Mouse (Mus musculus) forebrain, embryonic 11.5 days (tissue): ENCODE data around the gene Fuca1. TPM values are rescaled to one million over a fixed set of nuclear protein-coding genes. Genes with fewer than 3 reads are reported as not detected.

Experiments
- ATAC-seq: fragments of 200-750 bp; cut with Nextera tagmentation; replicated peaks from 2 replicates; pipeline ENCODE4 v1.8.0; 2017; ENCODE audit warnings: moderate TSS enrichment; ENCODE audit not compliant: low FRiP score
- DNase-seq: peaks from one replicate; pipeline ENCODE4 v3.0.0-alpha.2; 2017; ENCODE audit warnings: low spot score
- H3K27ac ChIP-seq: fragments of 300-500 bp; sonication (generic); 2 replicates; pipeline ENCODE4 v1.5.1; 2014; ENCODE audit warnings: low read depth, low read length
- H3K27me3 ChIP-seq: fragments of 300-500 bp; sonication (generic); 2 replicates; pipeline ENCODE4 v1.6.1; 2014; ENCODE audit warnings: mild to moderate bottlenecking, low read length, mixed read lengths; ENCODE audit not compliant: control insufficient read depth, insufficient read depth
- H3K36me3 ChIP-seq: fragments of 300-500 bp; sonication (generic); 2 replicates; pipeline ENCODE4 v1.6.1; 2014; ENCODE audit warnings: mild to moderate bottlenecking, low read length, moderate library complexity, mixed read lengths; ENCODE audit not compliant: control insufficient read depth, insufficient read depth
- H3K4me1 ChIP-seq: fragments of 300-500 bp; sonication (generic); replicated peaks from 2 replicates; pipeline ENCODE4 v1.6.1; 2014; ENCODE audit warnings: low read length, mixed read lengths; ENCODE audit not compliant: control insufficient read depth, insufficient read depth
- H3K4me2 ChIP-seq: fragments of 300-500 bp; sonication (generic); 2 replicates; pipeline ENCODE4 v1.6.1; 2014; ENCODE audit warnings: low read depth, mild to moderate bottlenecking, low read length, moderate library complexity, mixed read lengths; ENCODE audit not compliant: severe bottlenecking
- H3K4me3 ChIP-seq: fragments of 300-500 bp; sonication (generic); 2 replicates; pipeline ENCODE4 v1.5.1; 2014; ENCODE audit warnings: low read depth, low read length
- H3K9ac ChIP-seq: fragments of 300-500 bp; sonication (generic); 2 replicates; pipeline ENCODE4 v1.6.1; 2014; ENCODE audit warnings: low read length
- H3K9me3 ChIP-seq: fragments of 300-500 bp; sonication (generic); 2 replicates; pipeline ENCODE4 v1.6.1; 2016; ENCODE audit warnings: low read length, mixed read lengths; ENCODE audit not compliant: control insufficient read depth
- WGBS: fragments of 180-500 bp; shearing (Covaris S2); extraction: QIAGEN DNeasy Blood & Tissue Kit; methylation state at CpG from one replicate; pipeline ENCODE4 v1.1.7; 2014; 5-methylcytosine and 5-hydroxymethylcytosine counted together
- polyA plus RNA-seq: library from polyadenylated mRNA; unstranded; fragments of >200 nt; fragmentation: Nextera tagmentation; extraction: Ambion mirVana; gene quantifications from 2 replicates; pipeline ENCODE4 v1.2.1, GENCODE M21; 2014

The Fuca1 gene
- polyA plus RNA-seq, 1 experiment from 2014 or later: 49.2 TPM

DNA sequence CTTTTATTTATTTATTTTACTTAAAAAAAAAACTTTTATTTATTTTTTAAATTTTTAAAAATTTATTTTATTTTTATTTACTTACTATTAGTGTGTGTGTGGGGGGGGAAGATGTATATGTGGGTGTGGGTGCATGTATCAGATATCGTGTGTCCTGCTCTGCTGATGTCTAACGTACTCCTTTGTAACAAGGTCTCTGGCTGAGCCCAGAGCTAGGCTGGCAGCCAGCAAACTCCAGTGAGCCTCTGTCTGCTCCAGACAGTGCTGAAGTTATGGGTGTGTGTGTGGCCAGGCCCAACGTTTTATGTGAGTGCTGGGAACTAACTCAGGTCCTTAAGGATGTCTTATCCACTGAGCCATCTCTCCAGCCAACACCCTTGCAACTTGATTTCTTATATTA, 8.4 kb upstream of the Fuca1 start:
- WGBS: 69% methylated on average over 3 of the region's 3 CpGs
- DNase-seq (no peak), ATAC-seq (no peak)
- Histone ChIP-seq H3K9me3 (no peaks in the 10 kb centered on the region), H3K9ac (no peak overlapping the region), H3K4me3 (no peak overlapping the region), H3K36me3 (no peaks in the 10 kb centered on the region), H3K27ac (no peak overlapping the region), H3K27me3 (no peaks in the 10 kb centered on the region), H3K4me1 (peaks cover 4% of the 10 kb centered on the region; the same call in 1 of the 2 replicates), H3K4me2 (no peak overlapping the region)

- Histone ChIP-seq H3K36me3 (no peaks in the 10 kb centered on the region), H3K9ac (no peak overlapping the region), H3K27ac (peak overlapping the region; percentile 37; the same call in 1 of the 2 replicates), H3K4me1 (peaks cover 4% of the 10 kb centered on the region; the same call in 1 of the 2 replicates), H3K4me3 (no peak overlapping the region), H3K9me3 (no peaks in the 10 kb centered on the region), H3K4me2 (no peak overlapping the region), H3K27me3 (no peaks in the 10 kb centered on the region)
- DNase-seq (peak; percentile 64), ATAC-seq (peak; percentile 76; the same call in 1 of the 2 replicates)
- whole genome bisulfite sequencing: 26% methylated on average over 3 of the region's 3 CpGs
Observed at GRCm38 (mm10) chr4:135912835-135913234, 7.7 kb upstream of the Fuca1 start.

GRCm38 (mm10) chr4:135913433-135913832, 7.1 kb upstream of the Fuca1 start:
- Histone ChIP-seq H3K27me3 (no peaks in the 10 kb centered on the region), H3K36me3 (no peaks in the 10 kb centered on the region), H3K4me3 (no peak overlapping the region), H3K4me1 (peaks cover 4% of the 10 kb centered on the region; the same call in 1 of the 2 replicates), H3K4me2 (no peak overlapping the region), H3K27ac (0 out of 2 replicates have a peak overlapping the region, but pooled peaks have one; percentile 37), H3K9me3 (no peaks in the 10 kb centered on the region), H3K9ac (no peak overlapping the region)
- 77% methylated on average over 4 of the region's 4 CpGs for WGBS
- no peak for ATAC-seq
- DNase-seq: no peak

GRCm38 (mm10) chr4:135918635-135919279, 1.8 kb upstream of the Fuca1 start:
- 90% methylated on average over 13 of the region's 13 CpGs for WGBS
- Histone ChIP-seq H3K4me3 (no peak overlapping the region), H3K36me3 (no peaks in the 10 kb centered on the region), H3K4me2 (no peak overlapping the region), H3K9ac (no peak overlapping the region), H3K9me3 (no peaks in the 10 kb centered on the region), H3K27me3 (no peaks in the 10 kb centered on the region), H3K4me1 (peaks cover 7% of the 10 kb centered on the region; the same call in 1 of the 2 replicates), H3K27ac (no peak overlapping the region)
- no peak for ATAC-seq
- no peak for DNase-seq

DNA sequence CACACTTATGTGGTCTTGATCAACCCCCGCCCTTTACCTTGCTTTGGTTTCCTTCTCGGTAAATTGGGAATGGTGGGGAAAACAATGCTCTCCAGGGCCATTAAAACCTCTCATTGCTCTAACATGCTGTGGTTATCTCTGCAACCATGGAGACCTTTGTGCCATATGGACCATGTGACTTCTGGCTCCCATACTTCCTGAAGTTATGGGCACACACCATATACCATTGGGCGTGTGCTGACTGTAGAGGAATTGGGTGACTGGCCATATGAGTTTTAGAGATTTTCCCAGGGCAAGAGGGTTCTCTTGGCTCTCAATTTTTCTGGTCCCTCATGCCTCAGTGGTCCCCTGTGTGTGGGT, 1.3 kb upstream of the Fuca1 start:
- WGBS: 95% methylated on average over 3 of the region's 3 CpGs
- peaks cover 7% of the 10 kb centered on the region; the same call in 1 of the 2 replicates for H3K4me1 ChIP-seq
- no peak for ATAC-seq
- H3K27me3 ChIP-seq: no peaks in the 10 kb centered on the region
- no peak overlapping the region for H3K4me2 ChIP-seq
- no peak overlapping the region for H3K27ac ChIP-seq
- no peaks in the 10 kb centered on the region for H3K9me3 ChIP-seq
- DNase-seq: no peak
- H3K4me3 ChIP-seq: no peak overlapping the region
- no peak overlapping the region for H3K9ac ChIP-seq
- H3K36me3 ChIP-seq: no peaks in the 10 kb centered on the region

DNA sequence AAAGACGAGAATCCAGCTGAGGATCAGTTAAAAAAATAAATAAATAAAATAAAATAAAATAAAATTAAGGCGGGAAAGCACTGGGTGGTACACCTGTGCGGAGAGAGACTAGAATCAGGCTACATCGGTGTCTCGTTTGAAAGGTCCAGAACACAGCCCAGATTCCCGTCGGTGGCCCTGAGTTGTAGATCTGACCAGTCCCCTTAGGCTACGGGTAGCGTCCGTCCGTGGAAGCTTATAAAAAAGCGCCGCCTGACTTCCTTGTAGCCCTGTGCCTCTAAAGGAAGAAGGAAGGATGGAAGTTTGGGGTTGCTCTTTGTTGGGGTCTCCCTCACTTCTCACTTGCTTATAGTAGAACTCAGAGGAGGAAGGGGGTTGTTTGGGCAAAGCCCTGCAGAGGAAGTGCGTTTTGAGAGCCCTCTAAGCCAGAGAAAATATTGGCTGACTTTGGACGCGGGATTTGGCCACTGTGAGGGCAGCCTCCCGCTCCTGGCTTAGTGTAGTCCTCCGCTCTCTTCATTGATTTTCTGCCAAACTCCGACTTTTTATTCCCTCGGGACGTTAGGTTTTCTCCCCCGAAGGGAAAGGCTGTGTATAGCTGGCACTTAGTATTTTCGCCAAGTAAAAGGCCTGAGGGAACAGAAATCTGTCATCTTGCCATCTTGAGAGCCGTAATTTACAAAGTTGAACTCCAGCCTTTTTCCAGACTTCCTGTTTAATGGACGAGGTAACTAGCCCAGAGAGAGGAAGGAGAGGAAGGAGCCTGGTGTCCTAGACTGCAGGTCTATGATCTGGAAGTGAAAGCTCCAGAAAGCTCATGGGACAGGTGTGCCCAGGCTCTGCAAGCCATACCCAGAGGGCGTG, 954 bp downstream of the Fuca1 start:
- Histone ChIP-seq H3K27ac (no peak overlapping the region), H3K4me2 (peak overlapping the region; percentile 95), H3K9ac (peak overlapping the region; percentile 82), H3K4me3 (peak overlapping the region; percentile 69), H3K36me3 (no peaks in the 10 kb centered on the region), H3K4me1 (peaks cover 7% of the 10 kb centered on the region; the same call in 1 of the 2 replicates), H3K9me3 (no peaks in the 10 kb centered on the region), H3K27me3 (no peaks in the 10 kb centered on the region)
- ATAC-seq: peak; percentile 28; the same call in 1 of the 2 replicates
- 12% methylated on average over 26 of the region's 26 CpGs for WGBS
- DNase-seq: no peak

DNA sequence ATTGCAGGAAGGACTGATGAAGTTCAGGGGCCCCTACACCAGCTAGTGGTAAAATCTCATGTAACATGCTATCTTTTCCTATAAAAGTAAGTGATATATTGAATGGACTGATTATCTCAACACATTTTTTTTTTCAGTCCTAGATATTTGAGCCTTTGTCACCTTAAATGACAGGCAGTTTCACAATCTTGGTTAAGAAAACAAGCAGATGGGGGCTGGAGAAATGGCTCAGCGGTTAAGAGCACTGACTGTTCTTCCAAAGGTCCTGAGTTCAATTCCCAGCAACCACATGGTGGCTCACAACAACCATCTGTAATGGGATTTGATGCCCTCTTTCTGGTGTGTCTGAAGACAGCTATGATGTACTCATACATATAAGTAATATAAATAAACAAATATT, 1.7 kb downstream of the Fuca1 start:
- Histone ChIP-seq H3K4me3 (no peak overlapping the region; the same call in 1 of the 2 replicates), H3K4me1 (peaks cover 7% of the 10 kb centered on the region; the same call in 1 of the 2 replicates)
- 88% methylated on average over 1 of the region's 1 CpGs for WGBS

GRCm38 (mm10) chr4:135924418-135924817, 3.9 kb downstream of the Fuca1 start:
- Histone ChIP-seq H3K27ac (no peak overlapping the region), H3K9me3 (no peaks in the 10 kb centered on the region), H3K4me3 (no peak overlapping the region), H3K27me3 (no peaks in the 10 kb centered on the region), H3K4me2 (no peak overlapping the region), H3K4me1 (peaks cover 7% of the 10 kb centered on the region; the same call in 1 of the 2 replicates), H3K9ac (no peak overlapping the region), H3K36me3 (no peaks in the 10 kb centered on the region)
- DNase-seq (no peak), ATAC-seq (no peak)
- WGBS: 91% methylated on average over 2 of the region's 2 CpGs

More for the DNA sequence above, 1.7 kb downstream of the Fuca1 start:
- H3K27ac ChIP-seq: no peak overlapping the region
- no peaks in the 10 kb centered on the region for H3K27me3 ChIP-seq
- DNase-seq (no peak), ATAC-seq (no peak)
- H3K36me3 ChIP-seq: no peaks in the 10 kb centered on the region
- H3K4me2 ChIP-seq: peak overlapping the region; percentile 95; the same call in 1 of the 2 replicates
- no peaks in the 10 kb centered on the region for H3K9me3 ChIP-seq
- no peak overlapping the region for H3K9ac ChIP-seq
